Mouse (Mus musculus) lung, embryonic 15.5 days (tissue): ENCODE measurements around the gene Retreg1. TPM values are rescaled to one million over a fixed set of nuclear protein-coding genes. Genes with fewer than 3 reads are reported as not detected.

Experiments
- ATAC-seq: fragments of 200-750 bp; cut with Nextera tagmentation; 2 replicates; pipeline ENCODE4 v1.8.0; 2017; ENCODE audit warnings: moderate number of reproducible peaks, borderline replicate concordance; ENCODE audit not compliant: low FRiP score, low TSS enrichment; ENCODE audit errors: extremely low read depth
- H3K27ac ChIP-seq: fragments of 300-500 bp; sonication (generic); 2 replicates; pipeline ENCODE4 v1.5.1; 2015; ENCODE audit warnings: moderate library complexity, mild to moderate bottlenecking, inconsistent platforms
- H3K27me3 ChIP-seq: fragments of 300-500 bp; sonication (generic); 2 replicates; pipeline ENCODE4 v1.6.1; 2015; ENCODE audit warnings: inconsistent platforms
- H3K36me3 ChIP-seq: fragments of 300-500 bp; sonication (generic); 2 replicates; pipeline ENCODE4 v1.6.1; 2015; ENCODE audit warnings: inconsistent platforms
- H3K4me1 ChIP-seq: fragments of 300-500 bp; sonication (generic); 2 replicates; pipeline ENCODE4 v1.6.1; 2015; ENCODE audit warnings: inconsistent platforms
- H3K4me2 ChIP-seq: fragments of 300-500 bp; sonication (generic); 2 replicates; pipeline ENCODE4 v1.6.1; 2015; ENCODE audit warnings: inconsistent platforms, mild to moderate bottlenecking, moderate library complexity
- H3K4me3 ChIP-seq: fragments of 300-500 bp; sonication (generic); 2 replicates; pipeline ENCODE4 v1.5.1; 2015; ENCODE audit warnings: mild to moderate bottlenecking, inconsistent platforms
- H3K9ac ChIP-seq: fragments of 300-500 bp; sonication (generic); 2 replicates; pipeline ENCODE4 v1.6.1; 2015; ENCODE audit warnings: inconsistent platforms
- H3K9me3 ChIP-seq: fragments of 300-500 bp; sonication (generic); 2 replicates; pipeline ENCODE4 v1.6.1; 2016; ENCODE audit warnings: inconsistent platforms
- WGBS: fragments of 180-500 bp; shearing (Covaris S2); methylation state at CpG from one replicate; pipeline ENCODE4 v1.1.7; 2015; 5-methylcytosine and 5-hydroxymethylcytosine counted together
- polyA plus RNA-seq: library from polyadenylated mRNA; unstranded; fragments of >200 nt; fragmentation: Nextera tagmentation; extraction: Ambion mirVana; gene quantifications from 2 replicates; pipeline ENCODE4 v1.2.1, GENCODE M21; 2015

The Retreg1 gene
- polyA plus RNA-seq, 1 experiment from 2014 or later, result 8.0 TPM

- Histone ChIP-seq H3K36me3 (no peaks in the 10 kb centered on the region), H3K4me2 (no peak overlapping the region), H3K27me3 (no peaks in the 10 kb centered on the region), H3K4me3 (no peak overlapping the region), H3K9ac (no peak overlapping the region), H3K4me1 (no peaks in the 10 kb centered on the region), H3K27ac (no peak overlapping the region), H3K9me3 (no peaks in the 10 kb centered on the region)
- no peak for ATAC-seq
- 81% methylated on average over 14 of the region's 14 CpGs for WGBS
Measured at GRCm38 (mm10) chr15:25927106-25927505, 84.1 kb downstream of the Retreg1 start.

DNA sequence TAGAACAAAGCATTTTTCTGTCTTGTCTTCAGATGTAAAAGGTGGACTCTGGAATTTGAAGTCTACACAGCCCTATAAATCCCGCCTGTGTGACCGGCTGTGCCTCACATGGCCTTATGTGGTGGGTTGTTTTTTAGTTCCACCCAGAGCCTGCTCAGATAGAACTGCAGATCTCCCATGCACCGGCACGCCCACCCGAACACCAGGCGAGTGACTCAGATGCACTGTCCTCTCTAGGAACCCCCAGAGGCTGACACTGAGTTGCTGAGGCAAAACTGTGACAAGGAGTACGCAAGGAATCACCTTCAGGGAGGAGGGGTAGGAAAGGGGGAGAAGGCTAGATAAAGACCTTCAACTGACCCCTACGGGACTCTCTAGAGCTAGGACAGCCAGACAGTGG is 85.0 kb downstream of the Retreg1 start:
- no peaks in the 10 kb centered on the region for H3K9me3 ChIP-seq
- H3K4me2 ChIP-seq, result no peak overlapping the region
- no peak for ATAC-seq
- H3K27me3 ChIP-seq, result no peaks in the 10 kb centered on the region
- no peaks in the 10 kb centered on the region for H3K36me3 ChIP-seq
- no peak overlapping the region for H3K27ac ChIP-seq
- WGBS, result 90% methylated on average over 8 of the region's 8 CpGs
- H3K4me1 ChIP-seq, result peaks cover 8% of the 10 kb centered on the region
- H3K4me3 ChIP-seq, result no peak overlapping the region
- H3K9ac ChIP-seq, result no peak overlapping the region

- Histone ChIP-seq H3K9ac (no peak overlapping the region), H3K36me3 (no peaks in the 10 kb centered on the region), H3K4me2 (no peak overlapping the region), H3K27ac (no peak overlapping the region), H3K4me3 (no peak overlapping the region), H3K27me3 (no peaks in the 10 kb centered on the region), H3K4me1 (peaks cover 15% of the 10 kb centered on the region), H3K9me3 (no peaks in the 10 kb centered on the region)
- ATAC-seq, result no peak
- 64% methylated on average over 5 of the region's 5 CpGs for WGBS
Measured at GRCm38 (mm10) chr15:25928831-25929230, 85.9 kb downstream of the Retreg1 start.

GRCm38 (mm10) chr15:25929518-25929917 is 86.5 kb downstream of the Retreg1 start:
- ATAC-seq, result no peak
- Histone ChIP-seq H3K4me3 (no peak overlapping the region), H3K36me3 (no peaks in the 10 kb centered on the region), H3K4me1 (peaks cover 15% of the 10 kb centered on the region), H3K9ac (no peak overlapping the region), H3K27me3 (no peaks in the 10 kb centered on the region), H3K27ac (no peak overlapping the region), H3K9me3 (no peaks in the 10 kb centered on the region), H3K4me2 (no peak overlapping the region)
- WGBS, result 45% methylated on average over 11 of the region's 11 CpGs

DNA sequence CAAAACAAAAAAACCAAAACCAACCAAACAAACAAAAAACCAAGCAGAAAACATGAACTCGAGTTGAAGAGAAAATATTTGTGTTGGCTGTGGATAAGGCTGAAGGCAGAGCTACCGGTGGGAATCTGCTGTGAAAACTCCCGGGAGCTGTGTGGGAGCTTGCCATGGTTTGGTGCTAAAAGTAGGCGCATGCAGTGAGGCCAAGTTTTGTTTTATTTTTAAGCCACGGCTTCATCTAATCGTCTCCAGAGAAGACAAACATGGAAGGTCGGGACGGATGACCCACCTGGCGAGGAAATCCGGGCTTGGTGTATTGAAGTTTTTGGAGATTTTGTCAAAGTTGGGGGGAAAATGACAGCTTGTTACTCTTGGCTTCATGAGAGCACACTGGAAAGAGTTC is 87.0 kb downstream of the Retreg1 start:
- H3K4me3 ChIP-seq, result no peak overlapping the region
- no peak overlapping the region for H3K9ac ChIP-seq
- H3K36me3 ChIP-seq, result no peaks in the 10 kb centered on the region
- no peaks in the 10 kb centered on the region for H3K9me3 ChIP-seq
- H3K27ac ChIP-seq, result no peak overlapping the region
- no peaks in the 10 kb centered on the region for H3K27me3 ChIP-seq
- ATAC-seq, result no peak
- no peak overlapping the region for H3K4me2 ChIP-seq
- H3K4me1 ChIP-seq, result peaks cover 15% of the 10 kb centered on the region
- 69% methylated on average over 10 of the region's 10 CpGs for WGBS

GRCm38 (mm10) chr15:25930657-25931056 is 87.7 kb downstream of the Retreg1 start:
- peaks cover 15% of the 10 kb centered on the region for H3K4me1 ChIP-seq
- H3K27me3 ChIP-seq, result no peaks in the 10 kb centered on the region
- no peak overlapping the region for H3K9ac ChIP-seq
- no peak overlapping the region for H3K4me3 ChIP-seq
- H3K4me2 ChIP-seq, result no peak overlapping the region
- ATAC-seq, result no peak
- WGBS, result 92% methylated on average over 5 of the region's 5 CpGs
- H3K36me3 ChIP-seq, result no peaks in the 10 kb centered on the region
- H3K9me3 ChIP-seq, result no peaks in the 10 kb centered on the region
- H3K27ac ChIP-seq, result no peak overlapping the region

DNA sequence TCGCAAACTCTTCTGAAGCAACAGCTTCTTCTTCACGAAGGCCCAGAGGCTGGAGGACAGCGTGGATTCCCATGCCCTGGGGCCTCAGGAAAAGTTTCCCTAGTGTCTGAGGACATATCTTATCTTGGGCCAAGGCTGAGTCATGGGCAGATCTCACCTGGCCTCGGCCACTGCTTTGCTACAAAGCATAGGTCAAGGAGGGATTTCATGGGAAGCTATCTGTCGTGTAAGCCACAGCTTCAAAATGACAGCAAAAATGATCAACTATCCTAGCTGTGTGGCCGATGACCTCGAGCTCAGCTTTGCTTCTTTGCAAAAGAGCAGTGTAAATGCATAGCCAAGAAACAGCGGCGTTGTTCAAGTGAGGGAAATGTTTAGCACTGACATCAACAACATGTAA is 89.5 kb downstream of the Retreg1 start:
- Histone ChIP-seq H3K9ac (no peak overlapping the region), H3K4me1 (peaks cover 15% of the 10 kb centered on the region), H3K27ac (no peak overlapping the region), H3K36me3 (no peaks in the 10 kb centered on the region), H3K9me3 (no peaks in the 10 kb centered on the region), H3K4me3 (no peak overlapping the region), H3K4me2 (no peak overlapping the region), H3K27me3 (no peaks in the 10 kb centered on the region)
- 57% methylated on average over 9 of the region's 9 CpGs for WGBS
- no peak for ATAC-seq

DNA sequence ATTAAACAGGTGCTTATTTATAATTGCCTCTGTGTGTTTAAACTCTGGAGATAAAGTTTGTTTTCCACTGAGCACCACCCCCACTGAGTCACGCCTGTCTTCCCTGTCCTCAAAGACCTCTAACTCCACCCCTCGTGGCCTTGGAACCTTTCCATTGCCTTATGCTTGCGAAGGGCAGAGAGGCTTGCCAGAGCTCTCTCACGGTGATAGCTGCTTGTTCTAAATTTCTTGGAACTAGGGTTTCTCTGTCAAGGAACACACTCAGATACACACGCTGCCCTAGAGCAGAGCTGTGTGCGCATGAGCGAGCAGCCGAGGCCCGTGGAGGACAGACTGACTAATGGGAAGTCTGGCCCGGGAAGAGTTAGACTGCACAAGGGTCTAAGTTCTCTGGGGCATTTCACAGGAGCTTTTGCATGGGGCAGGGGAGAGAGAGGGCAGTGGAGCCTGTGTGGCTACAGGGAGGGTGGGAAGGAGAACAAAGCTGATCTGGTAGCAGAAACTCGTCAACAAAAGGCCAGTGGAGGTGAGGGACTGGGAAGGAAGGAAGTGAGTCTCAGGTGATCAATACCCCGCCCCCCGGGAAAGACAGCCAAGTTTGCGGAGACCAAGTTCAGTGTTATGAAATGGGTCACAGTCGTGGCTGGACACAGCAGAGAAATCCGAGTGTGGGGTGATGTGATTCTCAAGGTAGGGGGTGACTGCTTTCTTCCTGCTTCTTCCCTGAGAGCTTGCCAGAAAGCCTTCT is 90.1 kb downstream of the Retreg1 start:
- H3K4me2 ChIP-seq, result no peak overlapping the region
- no peaks in the 10 kb centered on the region for H3K36me3 ChIP-seq
- no peak for ATAC-seq
- H3K27me3 ChIP-seq, result no peaks in the 10 kb centered on the region
- no peak overlapping the region for H3K9ac ChIP-seq
- no peaks in the 10 kb centered on the region for H3K9me3 ChIP-seq
- H3K4me3 ChIP-seq, result no peak overlapping the region
- H3K4me1 ChIP-seq, result peaks cover 15% of the 10 kb centered on the region
- 34% methylated on average over 16 of the region's 16 CpGs for WGBS
- H3K27ac ChIP-seq, result no peak overlapping the region

GRCm38 (mm10) chr15:25933685-25934108 is 90.7 kb downstream of the Retreg1 start:
- Histone ChIP-seq H3K4me3 (no peak overlapping the region), H3K4me2 (no peak overlapping the region), H3K9ac (no peak overlapping the region), H3K9me3 (no peaks in the 10 kb centered on the region), H3K4me1 (peaks cover 15% of the 10 kb centered on the region), H3K27ac (no peak overlapping the region), H3K36me3 (no peaks in the 10 kb centered on the region), H3K27me3 (no peaks in the 10 kb centered on the region)
- no peak for ATAC-seq
- 57% methylated on average over 7 of the region's 7 CpGs for WGBS

DNA sequence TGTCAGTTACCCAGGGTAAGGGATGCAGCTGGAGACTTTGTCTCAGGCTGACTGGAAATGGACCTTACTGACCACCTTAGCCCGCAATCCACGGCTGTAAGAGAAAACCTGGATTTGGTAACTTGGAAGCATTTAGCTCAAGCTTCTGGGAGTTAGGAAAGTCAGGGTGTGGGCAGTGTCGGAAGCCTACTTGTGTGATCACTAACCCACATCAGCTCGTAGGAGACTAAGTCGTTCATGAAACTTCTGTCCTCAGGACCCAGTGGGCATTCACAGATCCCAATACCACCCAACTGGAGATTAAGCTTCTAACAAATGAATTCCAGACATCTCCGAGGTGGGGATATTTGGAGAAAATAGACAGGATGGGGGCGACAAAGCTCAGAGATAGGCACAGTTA is 91.4 kb downstream of the Retreg1 start:
- Histone ChIP-seq H3K27me3 (no peaks in the 10 kb centered on the region), H3K36me3 (no peaks in the 10 kb centered on the region), H3K4me3 (no peak overlapping the region), H3K9ac (no peak overlapping the region), H3K27ac (no peak overlapping the region), H3K4me2 (no peak overlapping the region), H3K4me1 (peaks cover 15% of the 10 kb centered on the region), H3K9me3 (no peaks in the 10 kb centered on the region)
- WGBS, result 86% methylated on average over 7 of the region's 7 CpGs
- no peak for ATAC-seq

GRCm38 (mm10) chr15:25938496-25938895 is 95.5 kb downstream of the Retreg1 start:
- Histone ChIP-seq H3K4me2 (no peak overlapping the region), H3K4me1 (0 out of 2 replicates have a peak, but pooled peaks cover 3% of the 10 kb centered on the region), H3K36me3 (no peaks in the 10 kb centered on the region), H3K4me3 (no peak overlapping the region), H3K27ac (no peak overlapping the region), H3K27me3 (no peaks in the 10 kb centered on the region), H3K9me3 (no peaks in the 10 kb centered on the region), H3K9ac (no peak overlapping the region)
- WGBS, result 83% methylated on average over 7 of the region's 7 CpGs
- no peak for ATAC-seq

GRCm38 (mm10) chr15:25940397-25941377 is 97.7 kb downstream of the Retreg1 start:
- Histone ChIP-seq H3K4me2 (peak overlapping the region; percentile 46), H3K27ac (no peak overlapping the region), H3K36me3 (no peaks in the 10 kb centered on the region), H3K9me3 (no peaks in the 10 kb centered on the region), H3K4me1 (no peaks in the 10 kb centered on the region), H3K9ac (no peak overlapping the region), H3K27me3 (no peaks in the 10 kb centered on the region), H3K4me3 (peak overlapping the region; percentile 15)
- 18% methylated on average over 24 of the region's 24 CpGs for WGBS
- no peak for ATAC-seq
